ENCODE assay signal across 8 mouse cellular contexts in genomic region chr19:44899947-44900773, GRCm38 (mm10). TPM values are rescaled to one million over a fixed set of nuclear protein-coding genes. Genes with fewer than 3 reads are reported as not detected.
A peak's percentile ranks its signal among the peaks of the same experiment; 100 is the strongest.
DNase-seq lines count a peak whose midpoint lies in the region; ATAC-seq and TF ChIP-seq lines count a peak whose summit lies in the region.

No protein-coding gene starts in this region.

- DNase-seq in lung, embryonic 14.5 days, result peak; percentile 69
- no peak for DNase-seq in lung, postnatal 25 days (ENCODE audit: low spot score)
- DNase-seq in liver, embryonic 11.5 days (ENCODE audit: low spot score), result no peak
- DNase-seq in cerebellum, adult 18-20 months, result no peak
- DNase-seq in urinary bladder, postnatal 14 days (ENCODE audit: low spot score), result no peak

- H3K4me3 ChIP-seq in lung, embryonic 14.5 days (ENCODE audit: low read depth, low read length), result no peak overlapping the region
- no peak overlapping the region for H3K4me3 ChIP-seq in heart, embryonic 14.5 days (ENCODE audit: control insufficient read depth in 1 of 2, insufficient read depth in 1 of 2, low read depth in 1 of 2, low read length in 2 of 2)
- no peak overlapping the region for H3K4me3 ChIP-seq in liver, embryonic 11.5 days (ENCODE audit: low read depth, low read length)
- H3K4me3 ChIP-seq in small intestine, adult 2 months (ENCODE audit: low read depth, low read length), result no peak overlapping the region

- TF ChIP-seq CTCF in lung, embryonic 14.5 days (IDR thresholded peaks at IDR 0.05; ENCODE audit: low read depth), result no peak
- TF ChIP-seq CTCF in small intestine, adult 2 months (IDR thresholded peaks at IDR 0.05; ENCODE audit: extremely low read depth, insufficient read length, insufficient replicate concordance, low read depth, low read length), result no peak

- TF ChIP-seq POLR2A in small intestine, adult 2 months (IDR thresholded peaks at IDR 0.05; ENCODE audit: low read depth, low read length), result no peak

- no peaks in the 10 kb centered on the region for H3K9me3 ChIP-seq in lung, embryonic 14.5 days (ENCODE audit: low read depth, low read length)
- H3K9me3 ChIP-seq in heart, embryonic 14.5 days (ENCODE audit: control insufficient read depth, low read length), result no peaks in the 10 kb centered on the region
- H3K9me3 ChIP-seq in liver, embryonic 11.5 days (ENCODE audit: control insufficient read depth, low read length), result no peaks in the 10 kb centered on the region

- no peaks in the 10 kb centered on the region for H3K36me3 ChIP-seq in lung, embryonic 14.5 days (ENCODE audit: insufficient read depth)
- no peaks in the 10 kb centered on the region for H3K36me3 ChIP-seq in heart, embryonic 14.5 days (ENCODE audit: control insufficient read depth, insufficient read depth, low read length)
- no peaks in the 10 kb centered on the region for H3K36me3 ChIP-seq in liver, embryonic 11.5 days (ENCODE audit: control insufficient read depth, insufficient read depth, low read length)
- no peaks in the 10 kb centered on the region for H3K36me3 ChIP-seq in small intestine, adult 2 months (ENCODE audit: control insufficient read depth, insufficient read depth, low read length)

- WGBS in lung, embryonic 14.5 days, result 27% methylated on average over 22 of the region's 22 CpGs
- WGBS in heart, embryonic 14.5 days, result 31% methylated on average over 22 of the region's 22 CpGs
- WGBS in liver, embryonic 11.5 days, result 40% methylated on average over 22 of the region's 22 CpGs
- WGBS in small intestine, adult 2 months, result 70% methylated on average over 22 of the region's 22 CpGs

- peaks cover 11% of the 10 kb centered on the region; the same call in 1 of the 2 replicates for H3K4me1 ChIP-seq in lung, embryonic 14.5 days (ENCODE audit: insufficient read depth)
- peaks cover 27 to 40% of the 10 kb centered on the region in 2 experiments for H3K4me1 ChIP-seq in heart, embryonic 14.5 days (ENCODE audit: control insufficient read depth in 2 of 2, insufficient read depth in 2 of 2, low read length in 2 of 2)
- H3K4me1 ChIP-seq in liver, embryonic 11.5 days (replicated peaks; ENCODE audit: control insufficient read depth, insufficient read depth, low read length), result peaks cover 13% of the 10 kb centered on the region
- H3K4me1 ChIP-seq in small intestine, adult 2 months (ENCODE audit: control insufficient read depth, insufficient read depth, insufficient read length, low read length), result peaks cover 21% of the 10 kb centered on the region

- peak overlapping the region; percentile 16; the same call in 1 of the 2 replicates for H3K4me2 ChIP-seq in lung, embryonic 14.5 days
- H3K4me2 ChIP-seq in heart, embryonic 14.5 days (ENCODE audit: low read length), result peak overlapping the region; percentile 23
- H3K4me2 ChIP-seq in liver, embryonic 11.5 days, result no peak overlapping the region

- peak overlapping the region; percentile 6; the same call in 1 of the 2 replicates for H3K9ac ChIP-seq in lung, embryonic 14.5 days
- peak overlapping the region; percentile 54; the same call in 1 of the 2 replicates for H3K9ac ChIP-seq in heart, embryonic 14.5 days (ENCODE audit: low read length)
- H3K9ac ChIP-seq in liver, embryonic 11.5 days (ENCODE audit: low read depth, low read length), result no peak overlapping the region

- peak; percentile 10; the same call in 1 of the 2 replicates for ATAC-seq in lung, embryonic 14.5 days (ENCODE audit: insufficient read depth)
- ATAC-seq in heart, embryonic 14.5 days (ENCODE audit: insufficient number of reproducible peaks, insufficient read depth, low FRiP score, low read depth), result 0 out of 2 replicates have a peak, but pooled peaks have one; percentile 29
- ATAC-seq in liver, embryonic 11.5 days (replicated peaks; ENCODE audit: low FRiP score), result no peak
- no peak for ATAC-seq in megakaryocyte progenitor cell, adult 5-6 weeks (replicated peaks; ENCODE audit: poor library complexity)

- H3K27ac ChIP-seq in lung, embryonic 14.5 days (ENCODE audit: low read depth), result peak overlapping the region; percentile 58
- peak overlapping the region; percentile 15 to 49 for H3K27ac ChIP-seq in heart, embryonic 14.5 days (replicated peaks in 1 of 2; ENCODE audit: control insufficient read depth in 1 of 2, insufficient read depth in 1 of 2, low read depth in 2 of 2, low read length in 2 of 2)
- peak overlapping the region; percentile 28; the same call in 1 of the 2 replicates for H3K27ac ChIP-seq in liver, embryonic 11.5 days (ENCODE audit: low read depth, low read length)
- H3K27ac ChIP-seq in small intestine, adult 2 months (ENCODE audit: insufficient read depth, low read depth, low read length), result peak overlapping the region; percentile 54

- 0 out of 2 replicates have a peak, but pooled peaks cover 12% of the 10 kb centered on the region for H3K27me3 ChIP-seq in lung, embryonic 14.5 days (ENCODE audit: insufficient read depth, low read length)
- 0 out of 2 replicates have a peak, but pooled peaks cover 15% of the 10 kb centered on the region for H3K27me3 ChIP-seq in heart, embryonic 14.5 days (ENCODE audit: control insufficient read depth, insufficient read depth, low read length)
- H3K27me3 ChIP-seq in liver, embryonic 11.5 days (replicated peaks; ENCODE audit: control insufficient read depth, insufficient read depth, low read length), result peaks cover 12% of the 10 kb centered on the region
- no peaks in the 10 kb centered on the region for H3K27me3 ChIP-seq in small intestine, adult 2 months (ENCODE audit: control insufficient read depth, insufficient read depth, low read length)

RNA-seq across cellular contexts. Expression of gene Slf2, which starts 30.8 kb away (rescaled TPM):
- 40.6 and 43.9 TPM in 2 replicates for polyA plus RNA-seq in lung, embryonic 14.5 days (2014; fragmentation: Nextera tagmentation; extraction: Ambion mirVana)
- polyA plus RNA-seq in heart, embryonic 14.5 days (2014; fragmentation: Nextera tagmentation; extraction: Ambion mirVana), result 46.4 and 47.0 TPM in 2 replicates
- 49.8 and 50.1 TPM in 2 replicates for polyA plus RNA-seq in liver, embryonic 11.5 days (2014; fragmentation: Nextera tagmentation; extraction: Ambion mirVana)
- polyA plus RNA-seq in small intestine, adult 2 months (2012; rRNA removed), result 38.5 and 43.9 TPM in 2 replicates
- 28.4 and 34.7 TPM in 2 replicates for total RNA-seq in megakaryocyte progenitor cell, adult 5-6 weeks (2015)
- 35.4 and 42.4 TPM in 2 replicates for total RNA-seq in megakaryocyte progenitor cell, adult 5-6 weeks (2017)

Comparison
In these comparisons a context has a peak if more than half of its experiments do, and no peak if none do; other contexts are left out.
1. ATAC-seq: peak in lung, embryonic 14.5 days (single experiment) and heart, embryonic 14.5 days (single experiment); none in liver, embryonic 11.5 days (single experiment) and megakaryocyte progenitor cell, adult 5-6 weeks (single experiment).
2. Peak in every context shown above with its lines, with median percentiles within 50 percentile points of each other: H3K27ac ChIP-seq.